Mouse (Mus musculus): ENCODE results near the gene Lingo3. TPM values are rescaled to one million over a fixed set of nuclear protein-coding genes. Genes with fewer than 3 reads are reported as not detected.
"Not testable (repeated sequence)": the region's sequence is repeated elsewhere in the genome, so short reads cannot be mapped to it uniquely, and the experiment has no call there.

The Lingo3 gene
- total RNA-seq, 2 experiments from 2014 or later: 25.4 to 30.9 TPM

GRCm38 (mm10) chr10:80826151-80827062 lies 17.4 kb downstream of the Lingo3 start, which contains the start of gene Oaz1:
Oaz1 (plus strand) TSS chr10:80826656.
- intact Hi-C loops (cut with DNase I): no loop called here
- peak; percentile 99 for DNase-seq (ENCODE audit: extremely low spot score in 1 of 2, low spot score in 2 of 2)

DNA sequence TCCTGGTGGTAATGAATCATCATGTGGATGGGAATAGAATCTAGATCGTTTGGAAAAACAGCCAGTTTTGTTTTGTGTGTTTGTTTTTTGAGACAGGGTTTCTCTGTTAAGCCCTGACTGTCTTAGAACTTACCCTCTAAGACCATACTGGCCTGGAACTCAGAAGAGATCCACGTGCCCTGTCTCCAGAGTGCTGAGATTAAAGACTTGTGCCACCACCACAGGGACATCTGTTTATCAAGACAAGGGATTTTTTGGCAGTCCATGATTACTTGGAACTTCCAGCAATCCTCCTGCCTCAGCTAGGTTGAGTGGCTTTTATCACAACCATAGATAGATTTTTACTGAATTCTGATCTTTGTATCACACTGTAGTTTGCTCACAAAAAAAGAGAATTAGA lies 19.0 kb downstream of the Lingo3 start:
- DNase-seq (ENCODE audit: extremely low spot score in 1 of 2, low spot score in 2 of 2): no peak
- intact Hi-C loops (cut with DNase I): no loop called here

DNA sequence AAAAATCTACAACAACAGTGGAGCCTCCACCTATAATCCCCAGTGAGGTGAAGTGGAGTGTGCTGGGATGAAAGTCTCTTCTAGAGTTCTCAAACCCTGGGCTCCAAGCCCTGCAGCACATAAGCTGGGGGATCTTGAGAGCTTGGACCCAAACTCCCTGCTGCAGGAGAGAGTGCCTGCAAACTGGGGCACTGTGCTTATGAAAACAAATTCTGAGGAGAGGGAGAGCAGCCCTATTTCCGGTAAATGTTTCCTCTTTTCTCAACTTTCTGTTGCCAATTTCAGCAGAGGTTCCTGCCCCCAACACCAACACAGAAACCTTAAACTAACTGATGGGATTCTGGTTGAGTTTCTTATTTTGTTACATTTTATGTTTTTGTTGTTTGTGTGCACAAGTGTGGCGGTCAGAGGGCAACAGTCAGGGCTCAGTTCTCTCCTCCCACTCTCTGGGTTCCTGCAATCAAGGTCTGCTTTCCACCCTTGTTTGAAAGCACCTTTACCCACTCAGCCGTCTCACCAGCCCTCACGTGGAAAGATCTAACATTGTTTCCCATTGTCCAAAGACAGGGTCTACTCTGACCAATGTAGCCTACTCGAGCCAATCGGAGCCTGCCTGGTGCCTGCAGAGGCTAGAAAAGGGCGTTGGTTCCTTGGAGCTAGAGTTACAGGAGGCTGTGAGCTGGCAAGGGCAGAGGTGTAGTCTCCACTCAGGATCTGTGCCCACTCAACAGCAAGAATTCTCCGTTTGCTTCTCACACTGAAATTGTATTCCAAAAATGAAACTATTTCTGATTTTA lies 19.8 kb downstream of the Lingo3 start:
- intact Hi-C loops (cut with DNase I): loop anchor here (2.0 kb wide), 1 partner anchor 57 kb away; no protein-coding TSS in a partner anchor
- no peak for DNase-seq (ENCODE audit: extremely low spot score in 1 of 2, low spot score in 2 of 2)

GRCm38 (mm10) chr10:80823316-80823715 lies 20.5 kb downstream of the Lingo3 start:
- no peak for DNase-seq (ENCODE audit: extremely low spot score in 1 of 2, low spot score in 2 of 2)
- intact Hi-C loops (cut with DNase I): loop anchor here (2.0 kb wide), 1 partner anchor 57 kb away; no protein-coding TSS in a partner anchor

DNA sequence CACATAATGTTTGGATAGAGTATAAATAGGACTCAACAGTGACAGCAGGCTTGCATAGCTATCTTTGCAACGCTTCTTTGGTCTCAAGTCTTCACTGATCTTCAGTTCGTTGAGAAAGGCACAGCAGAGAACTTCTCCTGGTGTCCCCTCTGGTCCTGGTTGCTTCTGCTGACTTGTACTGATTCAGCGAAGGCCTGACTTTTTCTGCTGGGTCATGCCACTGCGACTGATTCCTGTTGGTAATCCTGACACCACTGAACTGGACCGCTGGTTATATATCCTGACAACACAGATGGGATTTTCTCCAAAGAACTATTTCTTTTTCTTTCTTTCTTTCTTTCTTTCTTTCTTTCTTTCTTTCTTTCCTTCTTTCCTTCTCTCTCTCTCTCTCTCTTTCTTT lies 21.3 kb downstream of the Lingo3 start:
- DNase-seq (ENCODE audit: extremely low spot score in 1 of 2, low spot score in 2 of 2): no peak
- intact Hi-C loops (cut with DNase I): loop anchor here (2.0 kb wide), 1 partner anchor 58 kb away; no protein-coding TSS in a partner anchor

DNA sequence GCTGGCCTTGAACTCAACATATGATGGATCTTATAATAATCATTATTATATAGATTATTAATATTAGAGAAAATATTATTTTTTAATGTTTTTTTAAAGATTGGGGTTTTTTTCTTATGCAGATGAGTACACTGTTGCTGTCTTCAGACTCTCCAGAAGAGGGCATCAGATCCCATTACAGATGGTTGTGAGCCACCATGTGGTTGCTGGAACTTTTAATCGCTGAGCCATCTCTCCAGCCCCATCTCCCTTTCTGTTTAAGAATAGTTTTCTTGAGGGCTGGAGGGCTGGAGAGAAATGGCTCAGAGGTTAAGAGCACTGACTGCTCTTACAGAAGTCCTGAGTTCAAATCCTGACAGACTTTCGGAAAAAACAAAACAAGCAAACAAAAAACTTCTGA lies 21.8 kb downstream of the Lingo3 start:
- no peak for DNase-seq (ENCODE audit: extremely low spot score in 1 of 2, low spot score in 2 of 2)
- intact Hi-C loops (cut with DNase I): loop anchor here (2.0 kb wide), 1 partner anchor 59 kb away; no protein-coding TSS in a partner anchor

DNA sequence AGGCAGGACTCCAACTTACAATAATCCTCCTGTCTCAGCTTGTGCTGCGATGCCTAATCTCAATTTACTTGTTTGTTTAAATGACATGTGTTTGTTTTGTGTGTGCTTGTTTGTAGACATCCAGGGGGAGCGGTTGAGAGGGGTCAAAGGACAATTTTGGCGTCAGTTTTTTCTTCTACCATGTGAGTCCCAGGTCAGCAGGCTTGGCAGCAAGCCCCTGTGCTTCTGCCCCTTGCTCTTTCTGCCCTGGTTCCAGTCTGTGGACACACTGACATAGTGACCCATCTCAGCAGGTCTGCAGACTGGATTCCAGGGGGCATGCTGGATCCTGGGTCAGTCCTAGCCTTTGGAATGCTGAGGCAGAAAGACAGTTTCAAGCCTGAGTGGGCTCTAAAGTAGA lies 24.4 kb downstream of the Lingo3 start:
- DNase-seq (ENCODE audit: extremely low spot score in 1 of 2, low spot score in 2 of 2): no peak
- intact Hi-C loops (cut with DNase I): loop anchor here (5.0 kb wide), 1 partner anchor 178 kb away; no protein-coding TSS in a partner anchor

- intact Hi-C loops (cut with DNase I): loop anchor here (5.0 kb wide), 1 partner anchor 179 kb away; no protein-coding TSS in a partner anchor
- DNase-seq (ENCODE audit: extremely low spot score in 1 of 2, low spot score in 2 of 2): no peak
These were observed 25.1 kb downstream of the Lingo3 start for GRCm38 (mm10) chr10:80818599-80819281.

- intact Hi-C loops (cut with DNase I): loop anchor here (5.0 kb wide), 1 partner anchor 179 kb away; no protein-coding TSS in a partner anchor
- DNase-seq (ENCODE audit: extremely low spot score in 1 of 2, low spot score in 2 of 2): not testable (repeated sequence)
These were observed 25.9 kb downstream of the Lingo3 start for GRCm38 (mm10) chr10:80817955-80818354.

DNA sequence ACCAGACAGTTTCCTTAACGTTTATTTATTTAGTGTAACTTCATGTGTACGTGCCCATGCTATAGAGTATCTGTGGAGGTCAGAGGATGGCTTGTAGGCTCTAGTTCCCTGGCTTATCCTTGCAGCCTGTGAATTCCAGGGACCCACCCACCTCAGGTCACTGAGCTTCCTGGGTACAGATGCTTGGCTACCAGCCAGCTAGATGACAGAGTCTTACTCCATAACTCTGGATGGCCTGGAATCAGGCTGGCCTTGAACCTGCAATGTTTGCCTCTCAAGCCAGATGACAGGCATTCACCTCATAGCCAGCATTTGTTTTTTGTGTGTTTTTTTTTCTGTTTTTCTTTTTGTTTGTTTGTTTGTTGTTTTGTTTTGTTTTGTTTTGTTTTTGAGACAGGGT lies 26.7 kb downstream of the Lingo3 start:
- DNase-seq (ENCODE audit: extremely low spot score in 1 of 2, low spot score in 2 of 2): no peak
- intact Hi-C loops (cut with DNase I): loop anchor here (5.0 kb wide), 1 partner anchor 180 kb away; no protein-coding TSS in a partner anchor

GRCm38 (mm10) chr10:80816303-80816702 lies 27.5 kb downstream of the Lingo3 start:
- not testable (repeated sequence) for DNase-seq (ENCODE audit: extremely low spot score in 1 of 2, low spot score in 2 of 2)
- intact Hi-C loops (cut with DNase I): loop anchor here (5.0 kb wide), 1 partner anchor 181 kb away; no protein-coding TSS in a partner anchor

DNA sequence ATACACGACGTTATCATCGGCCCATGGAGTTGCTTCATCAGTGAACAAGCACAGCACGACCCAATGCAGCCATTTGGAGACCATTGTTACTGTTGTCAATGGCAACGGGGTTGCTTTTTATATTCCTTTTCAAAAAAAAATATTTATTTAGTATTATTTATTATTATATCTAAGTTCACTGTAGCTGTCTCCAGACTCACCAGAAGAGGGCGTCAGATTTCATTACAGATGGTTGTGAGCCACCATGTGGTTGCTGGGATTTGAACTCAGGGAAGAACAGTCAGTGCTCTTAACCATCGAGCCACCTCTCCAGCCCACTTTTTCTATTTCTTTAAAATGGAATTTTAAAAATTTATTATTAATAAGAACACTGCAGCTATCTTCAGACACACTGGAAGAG lies 29.0 kb downstream of the Lingo3 start:
- DNase-seq (ENCODE audit: extremely low spot score in 1 of 2, low spot score in 2 of 2): no peak
- intact Hi-C loops (cut with DNase I): loop anchor here (5.0 kb wide), 1 partner anchor 183 kb away; no protein-coding TSS in a partner anchor

DNA sequence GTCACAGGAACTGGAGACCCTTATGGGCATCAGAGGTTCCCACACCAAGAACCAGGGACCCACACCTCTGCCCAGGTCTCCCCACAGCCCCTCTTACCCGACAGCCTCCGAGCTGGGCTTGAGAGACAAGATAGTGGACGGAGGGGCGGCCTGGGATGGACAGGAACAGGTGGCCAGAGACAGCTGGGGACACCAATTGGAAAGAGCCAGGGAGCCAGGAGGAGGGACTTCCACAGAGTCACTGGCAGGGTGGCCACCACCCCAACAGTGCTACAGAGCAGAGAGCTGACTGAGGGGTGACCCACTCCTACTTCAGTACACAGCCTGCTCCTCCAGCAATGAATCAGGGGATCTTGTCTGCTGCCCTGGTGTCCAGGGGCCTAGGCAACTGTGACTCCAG lies 30.5 kb downstream of the Lingo3 start, which contains the start of gene Jsrp1:
Jsrp1 (minus strand) TSS at position 133 of the 400 bp plus-strand sequence.
- intact Hi-C loops (cut with DNase I): no loop called here
- DNase-seq (ENCODE audit: extremely low spot score in 1 of 2, low spot score in 2 of 2): no peak

DNA sequence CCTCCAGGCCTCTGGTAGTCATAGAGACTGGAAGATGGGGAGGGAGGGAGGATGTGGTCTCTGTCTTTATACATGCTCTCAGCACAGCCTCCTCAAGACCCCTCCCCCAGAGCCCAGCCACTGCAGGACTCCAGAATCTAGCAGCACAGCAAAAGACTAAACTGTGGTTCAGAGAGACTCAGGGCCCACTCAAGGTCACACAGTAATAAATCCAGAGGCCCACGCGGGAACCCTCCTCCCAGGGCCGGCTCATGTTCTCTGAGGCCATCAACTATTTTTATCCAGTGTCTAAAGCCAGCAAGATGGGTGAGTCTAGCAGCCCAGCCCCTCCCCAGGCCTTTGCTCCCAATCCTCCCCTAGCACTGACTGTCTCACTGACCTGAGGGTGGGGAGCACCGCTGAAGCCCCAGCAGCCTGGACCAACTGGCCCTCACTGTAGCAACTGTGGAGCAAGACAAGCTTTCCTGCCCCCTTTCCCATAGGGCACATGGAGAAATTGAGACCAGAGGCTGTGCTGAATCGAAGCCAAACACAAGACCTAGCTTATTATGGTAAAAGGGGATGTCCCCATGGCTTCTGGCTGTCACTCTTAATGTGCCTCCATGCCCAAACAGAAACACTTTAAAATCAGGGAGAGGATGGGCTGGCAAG lies 31.3 kb downstream of the Lingo3 start:
- intact Hi-C loops (cut with DNase I): no loop called here
- DNase-seq (ENCODE audit: extremely low spot score in 1 of 2, low spot score in 2 of 2): no peak

DNA sequence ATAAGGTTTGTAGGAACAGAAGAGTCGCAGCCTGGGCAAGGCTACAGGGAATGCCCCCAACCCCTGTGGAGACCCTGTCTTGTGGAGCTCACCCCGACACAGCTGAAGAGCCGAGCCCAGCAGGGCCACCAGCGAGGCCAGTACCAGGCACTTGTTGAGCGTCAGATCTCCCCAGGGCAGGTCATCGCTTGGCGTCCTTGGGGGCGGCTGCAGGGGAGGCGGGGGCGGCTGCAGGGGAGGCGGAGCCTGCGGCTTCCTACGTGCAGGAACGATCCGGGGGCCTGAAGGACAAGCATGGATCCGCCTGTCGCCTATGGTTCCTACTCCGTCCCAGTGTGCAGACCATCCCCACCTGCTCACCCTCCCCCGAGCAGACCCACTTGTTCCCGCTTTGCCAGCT lies 33.8 kb downstream of the Lingo3 start:
- peak in 1 of 2 experiments; percentile 37 for DNase-seq (ENCODE audit: extremely low spot score in 1 of 2, low spot score in 2 of 2)
- intact Hi-C loops (cut with DNase I): no loop called here

- intact Hi-C loops (cut with DNase I): loop anchor here (5.0 kb wide), 1 partner anchor 68 kb away; no protein-coding TSS in a partner anchor
- peak in 1 of 2 experiments; percentile 44 for DNase-seq (ENCODE audit: extremely low spot score in 1 of 2, low spot score in 2 of 2)
These were observed 34.7 kb downstream of the Lingo3 start for GRCm38 (mm10) chr10:80808985-80809632.

All from left cerebral cortex, postnatal 10 days (tissue).